Comparison of ENCODE assay signal across 7 mouse cellular contexts in the genomic region with DNA sequence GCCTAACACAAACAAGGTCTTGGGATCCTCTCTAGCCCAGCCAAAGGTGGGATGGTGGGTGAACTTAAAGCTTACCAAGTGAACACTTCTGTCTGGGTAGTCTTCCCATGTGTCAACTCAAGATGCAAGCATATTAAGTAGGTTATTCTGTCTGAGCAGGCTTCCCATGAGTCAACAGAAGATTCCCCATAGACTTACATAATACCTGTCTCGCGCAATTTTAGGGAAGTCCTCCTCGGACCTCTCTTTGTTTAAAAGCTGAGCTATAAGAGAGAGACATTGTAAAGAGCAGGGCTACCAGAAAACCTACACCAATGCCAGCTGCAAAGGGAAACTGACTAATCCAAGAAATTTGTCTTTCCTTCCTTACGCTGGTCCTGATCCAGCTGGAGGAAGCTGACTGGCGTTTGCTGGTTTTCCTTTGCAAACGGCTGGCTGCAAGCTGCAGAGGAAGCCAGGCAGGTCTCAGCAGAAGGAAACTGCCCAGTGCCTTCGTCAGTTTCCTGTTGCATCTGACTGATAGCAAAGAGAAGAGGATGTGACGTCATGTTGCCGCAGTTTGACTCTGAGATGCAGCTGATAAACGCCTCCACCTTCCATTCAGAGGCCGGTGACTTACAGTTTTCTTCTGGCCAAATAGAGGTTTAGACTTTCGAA. TPM values are rescaled to one million over a fixed set of nuclear protein-coding genes. Genes with fewer than 3 reads are reported as not detected.
A peak's percentile ranks its signal among the peaks of the same experiment; 100 is the strongest.
DNase-seq lines count a peak whose midpoint lies in the region; ATAC-seq and TF ChIP-seq lines count a peak whose summit lies in the region.

No protein-coding gene starts in this region.

- H3K27me3 ChIP-seq in hindbrain, postnatal 0 days (ENCODE audit: insufficient read depth, low read length) = no peaks in the 10 kb centered on the region
- H3K27me3 ChIP-seq in liver, embryonic 14.5 days (ENCODE audit: control insufficient read depth, insufficient read depth, low read length) = no peaks in the 10 kb centered on the region

- no peak overlapping the region for H3K27ac ChIP-seq in hindbrain, postnatal 0 days
- H3K27ac ChIP-seq in liver, embryonic 14.5 days = peak overlapping the region; percentile 47

- 71% methylated on average over 12 of the region's 12 CpGs for WGBS in hindbrain, postnatal 0 days
- WGBS in liver, embryonic 14.5 days (ENCODE audit: insufficient replicate concordance) = 9% methylated on average over 12 of the region's 12 CpGs

- peak; percentile 19; the same call in 1 of the 2 replicates for TF ChIP-seq EP300 in liver, embryonic 14.5 days (IDR thresholded peaks at IDR 0.05; ENCODE audit: low read depth)

- no peaks in the 10 kb centered on the region for H3K9me3 ChIP-seq in hindbrain, postnatal 0 days (ENCODE audit: low read length)
- no peaks in the 10 kb centered on the region for H3K9me3 ChIP-seq in liver, embryonic 14.5 days (ENCODE audit: control insufficient read depth, low read length)

- no peak for TF ChIP-seq CTCF in hindbrain, postnatal 0 days (IDR thresholded peaks at IDR 0.05; ENCODE audit: low read depth)
- TF ChIP-seq CTCF in liver, embryonic 14.5 days (IDR thresholded peaks at IDR 0.05; ENCODE audit: low read depth) = no peak

- peak; percentile 95 for DNase-seq in CD4-positive helper T cell, adult 2 months (ENCODE audit: low read depth, low spot score)
- peak; percentile 87 for DNase-seq in MEL-GATA-1-ER (ENCODE audit: extremely low read depth, low read depth)
- peak; percentile 24 for DNase-seq in hindbrain, postnatal 0 days (ENCODE audit: low spot score)
- DNase-seq in liver, embryonic 14.5 days (ENCODE audit: low read depth in 3 of 3, low spot score in 3 of 3) = peak; percentile 57 to 74 (median 66)
- DNase-seq in spleen, adult 12 weeks (ENCODE audit: low spot score) = peak; percentile 34
- no peak for DNase-seq in testis, postnatal 10 days (ENCODE audit: low spot score)

- no peak overlapping the region for H3K4me3 ChIP-seq in hindbrain, postnatal 0 days (ENCODE audit: low read length)
- H3K4me3 ChIP-seq in liver, embryonic 14.5 days (ENCODE audit: insufficient read depth in 1 of 2, low read depth in 2 of 2, low read length in 2 of 2) = peak overlapping the region; percentile 35 to 38

- no peaks in the 10 kb centered on the region for H3K36me3 ChIP-seq in hindbrain, postnatal 0 days (ENCODE audit: insufficient read depth, low read length)
- H3K36me3 ChIP-seq in liver, embryonic 14.5 days (replicated peaks; ENCODE audit: control insufficient read depth, insufficient read depth, low read depth) = no peaks in the 10 kb centered on the region

- H3K4me1 ChIP-seq in hindbrain, postnatal 0 days (ENCODE audit: insufficient read depth, low read length) = no peaks in the 10 kb centered on the region
- peaks cover 29 to 39% of the 10 kb centered on the region in 2 experiments for H3K4me1 ChIP-seq in liver, embryonic 14.5 days (replicated peaks; ENCODE audit: control insufficient read depth in 2 of 2, insufficient read depth in 2 of 2, low read length in 1 of 2)

- no peak overlapping the region for H3K4me2 ChIP-seq in hindbrain, postnatal 0 days (ENCODE audit: low read depth, low read length)
- peak overlapping the region; percentile 69 for H3K4me2 ChIP-seq in liver, embryonic 14.5 days (ENCODE audit: low read depth)

- ATAC-seq in erythroid progenitor cell, adult 5-6 weeks (replicated peaks; ENCODE audit: low FRiP score, poor library complexity, severe bottlenecking) = peak; percentile 78
- no peak for ATAC-seq in hindbrain, postnatal 0 days
- ATAC-seq in liver, embryonic 14.5 days (ENCODE audit: insufficient read depth) = peak; percentile 70

- H3K9ac ChIP-seq in hindbrain, postnatal 0 days (replicated peaks; ENCODE audit: low read length) = no peak overlapping the region
- peak overlapping the region; percentile 49 for H3K9ac ChIP-seq in liver, embryonic 14.5 days (replicated peaks)

RNA-seq across cellular contexts. Expression of a gene that starts 36.6 kb away (rescaled TPM):
- total RNA-seq in erythroid progenitor cell, adult 5-6 weeks (2015; ENCODE audit: low replicate concordance) = 65.2 and 109 TPM in 2 replicates
- 61.7 and 79.3 TPM in 2 replicates for total RNA-seq in erythroid progenitor cell, adult 5-6 weeks (2017; ENCODE audit: low replicate concordance)
- 63.3 and 82.1 TPM in 2 replicates for total RNA-seq in hindbrain, postnatal 0 days (2014; rRNA removed)
- polyA plus RNA-seq in hindbrain, postnatal 0 days (2015; fragmentation: Nextera tagmentation; extraction: Ambion mirVana) = 32.4 and 32.6 TPM in 2 replicates
- 7.2 and 10.5 TPM in 2 replicates for polyA plus RNA-seq in liver, embryonic 14.5 days (2012; rRNA removed)
- 12.9 and 15.1 TPM in 2 replicates for polyA plus RNA-seq in liver, embryonic 14.5 days (2014; fragmentation: Nextera tagmentation; extraction: Ambion mirVana)

RNA-seq across cellular contexts. Expression of a gene that starts 42.7 kb away (rescaled TPM):
- total RNA-seq in erythroid progenitor cell, adult 5-6 weeks (2015; ENCODE audit: low replicate concordance) = 2.2 TPM in 1 of 2 replicates, not detected in the other
- total RNA-seq in erythroid progenitor cell, adult 5-6 weeks (2017; ENCODE audit: low replicate concordance) = 3.6 TPM in 1 of 2 replicates, not detected in the other
- total RNA-seq in hindbrain, postnatal 0 days (2014; rRNA removed) = 3.5 and 5.2 TPM in 2 replicates
- polyA plus RNA-seq in hindbrain, postnatal 0 days (2015; fragmentation: Nextera tagmentation; extraction: Ambion mirVana) = 3.0 and 4.2 TPM in 2 replicates
- 0.02 and 0.06 TPM in 2 replicates for polyA plus RNA-seq in liver, embryonic 14.5 days (2012; rRNA removed)
- polyA plus RNA-seq in liver, embryonic 14.5 days (2014; fragmentation: Nextera tagmentation; extraction: Ambion mirVana) = 0.11 TPM in 1 of 2 replicates, not detected in the other
